Mouse (Mus musculus): Measurements from ENCODE around the gene Pigq. TPM values are rescaled to one million over a fixed set of nuclear protein-coding genes. Genes with fewer than 3 reads are reported as not detected.

Gene Pigq
- polyA plus RNA-seq, 1 experiment from 2014 or later = 139 TPM

- Histone ChIP-seq H3K4me1 (replicated peaks; ENCODE audit: control insufficient read depth, insufficient read depth, low read length) (peaks cover 61% of the 10 kb centered on the region), H3K4me2 (peak overlapping the region; percentile 39), H3K27ac (ENCODE audit: low read depth, low read length) (peak overlapping the region; percentile 33), H3K36me3 (ENCODE audit: control insufficient read depth, insufficient read depth, low read length) (no peaks in the 10 kb centered on the region), H3K9ac (ENCODE audit: low read depth, low read length) (peak overlapping the region; percentile 58), H3K27me3 (replicated peaks; ENCODE audit: control insufficient read depth, insufficient read depth, low read length) (peaks cover 21% of the 10 kb centered on the region), H3K4me3 (ENCODE audit: low read depth, low read length) (no peak overlapping the region), H3K9me3 (ENCODE audit: control insufficient read depth, low read length) (no peaks in the 10 kb centered on the region)
- WGBS = 81% methylated on average over 8 of the region's 8 CpGs
- ATAC-seq (replicated peaks; ENCODE audit: low FRiP score) (no peak), DNase-seq (ENCODE audit: low spot score) (no peak)
Observed at GRCm38 (mm10) chr17:25946891-25947290, 2.2 kb upstream of the Pigq start.

- peaks cover 57% of the 10 kb centered on the region for H3K4me1 ChIP-seq (replicated peaks; ENCODE audit: control insufficient read depth, insufficient read depth, low read length)
- H3K4me3 ChIP-seq (ENCODE audit: low read depth, low read length) = no peak overlapping the region
- no peaks in the 10 kb centered on the region for H3K9me3 ChIP-seq (ENCODE audit: control insufficient read depth, low read length)
- H3K27me3 ChIP-seq (replicated peaks; ENCODE audit: control insufficient read depth, insufficient read depth, low read length) = peaks cover 16% of the 10 kb centered on the region
- no peaks in the 10 kb centered on the region for H3K36me3 ChIP-seq (ENCODE audit: control insufficient read depth, insufficient read depth, low read length)
- WGBS = 46% methylated on average over 7 of the region's 7 CpGs
- H3K9ac ChIP-seq (ENCODE audit: low read depth, low read length) = peak overlapping the region; percentile 58
- DNase-seq (ENCODE audit: low spot score) (no peak), ATAC-seq (replicated peaks; ENCODE audit: low FRiP score) (peak; percentile 39; the same call in 1 of the 2 replicates)
- H3K27ac ChIP-seq (ENCODE audit: low read depth, low read length) = peak overlapping the region; percentile 73
- H3K4me2 ChIP-seq = peak overlapping the region; percentile 39
Observed at GRCm38 (mm10) chr17:25946349-25946748, 1.6 kb upstream of the Pigq start.

GRCm38 (mm10) chr17:25945517-25946155 is 900 bp upstream of the Pigq start:
- H3K27ac ChIP-seq (ENCODE audit: low read depth, low read length) = peak overlapping the region; percentile 73
- peak overlapping the region; percentile 39; the same call in 1 of the 2 replicates for H3K9ac ChIP-seq (ENCODE audit: low read depth, low read length)
- peaks cover 9% of the 10 kb centered on the region for H3K27me3 ChIP-seq (replicated peaks; ENCODE audit: control insufficient read depth, insufficient read depth, low read length)
- WGBS = 83% methylated on average over 9 of the region's 9 CpGs
- H3K4me3 ChIP-seq (ENCODE audit: low read depth, low read length) = no peak overlapping the region
- peaks cover 53% of the 10 kb centered on the region for H3K4me1 ChIP-seq (replicated peaks; ENCODE audit: control insufficient read depth, insufficient read depth, low read length)
- no peaks in the 10 kb centered on the region for H3K9me3 ChIP-seq (ENCODE audit: control insufficient read depth, low read length)
- H3K4me2 ChIP-seq = peak overlapping the region; percentile 12; the same call in 1 of the 2 replicates
- DNase-seq (ENCODE audit: low spot score) (no peak), ATAC-seq (replicated peaks; ENCODE audit: low FRiP score) (no peak)
- no peaks in the 10 kb centered on the region for H3K36me3 ChIP-seq (ENCODE audit: control insufficient read depth, insufficient read depth, low read length)

GRCm38 (mm10) chr17:25943769-25944168 is 967 bp downstream of the Pigq start:
- no peak for ATAC-seq (replicated peaks; ENCODE audit: low FRiP score)
- H3K4me1 ChIP-seq (replicated peaks; ENCODE audit: control insufficient read depth, insufficient read depth, low read length) = peaks cover 55% of the 10 kb centered on the region

GRCm38 (mm10) chr17:25943221-25943620 is 1.5 kb downstream of the Pigq start:
- Histone ChIP-seq H3K27ac (ENCODE audit: low read depth, low read length) (peak overlapping the region; percentile 93), H3K4me2 (peak overlapping the region; percentile 79), H3K27me3 (replicated peaks; ENCODE audit: control insufficient read depth, insufficient read depth, low read length) (no peaks in the 10 kb centered on the region), H3K9me3 (ENCODE audit: control insufficient read depth, low read length) (no peaks in the 10 kb centered on the region), H3K4me1 (replicated peaks; ENCODE audit: control insufficient read depth, insufficient read depth, low read length) (peaks cover 52% of the 10 kb centered on the region), H3K36me3 (ENCODE audit: control insufficient read depth, insufficient read depth, low read length) (peaks cover 10% of the 10 kb centered on the region), H3K4me3 (ENCODE audit: low read depth, low read length) (peak overlapping the region; percentile 78), H3K9ac (ENCODE audit: low read depth, low read length) (peak overlapping the region; percentile 61)
- WGBS = 59% methylated on average over 3 of the region's 3 CpGs
- DNase-seq (ENCODE audit: low spot score) = no peak
- peak; percentile 32 for ATAC-seq (replicated peaks; ENCODE audit: low FRiP score)

More at GRCm38 (mm10) chr17:25943769-25944168, 967 bp downstream of the Pigq start:
- peak overlapping the region; percentile 93 for H3K27ac ChIP-seq (ENCODE audit: low read depth, low read length)
- peak overlapping the region; percentile 78 for H3K4me3 ChIP-seq (ENCODE audit: low read depth, low read length)
- peak overlapping the region; percentile 79 for H3K4me2 ChIP-seq
- H3K27me3 ChIP-seq (replicated peaks; ENCODE audit: control insufficient read depth, insufficient read depth, low read length) = no peaks in the 10 kb centered on the region
- no peaks in the 10 kb centered on the region for H3K9me3 ChIP-seq (ENCODE audit: control insufficient read depth, low read length)
- WGBS = 68% methylated on average over 9 of the region's 9 CpGs
- no peak for DNase-seq (ENCODE audit: low spot score)
- peaks cover 7% of the 10 kb centered on the region for H3K36me3 ChIP-seq (ENCODE audit: control insufficient read depth, insufficient read depth, low read length)
- H3K9ac ChIP-seq (ENCODE audit: low read depth, low read length) = peak overlapping the region; percentile 61

- peak overlapping the region; percentile 93 for H3K27ac ChIP-seq (ENCODE audit: low read depth, low read length)
- peaks cover 47% of the 10 kb centered on the region for H3K4me1 ChIP-seq (replicated peaks; ENCODE audit: control insufficient read depth, insufficient read depth, low read length)
- peaks cover 10% of the 10 kb centered on the region for H3K36me3 ChIP-seq (ENCODE audit: control insufficient read depth, insufficient read depth, low read length)
- peak overlapping the region; percentile 79 for H3K4me2 ChIP-seq
- no peaks in the 10 kb centered on the region for H3K27me3 ChIP-seq (replicated peaks; ENCODE audit: control insufficient read depth, insufficient read depth, low read length)
- peak overlapping the region; percentile 78 for H3K4me3 ChIP-seq (ENCODE audit: low read depth, low read length)
- ATAC-seq (replicated peaks; ENCODE audit: low FRiP score) = peak; percentile 90
- 42% methylated on average over 2 of the region's 2 CpGs for WGBS
- no peaks in the 10 kb centered on the region for H3K9me3 ChIP-seq (ENCODE audit: control insufficient read depth, low read length)
- peak; percentile 73 for DNase-seq (ENCODE audit: low spot score)
- peak overlapping the region; percentile 95 for H3K9ac ChIP-seq (ENCODE audit: low read depth, low read length)
Observed at GRCm38 (mm10) chr17:25942597-25943151, 2.1 kb downstream of the Pigq start.

- ATAC-seq (replicated peaks; ENCODE audit: low FRiP score) (no peak), DNase-seq (ENCODE audit: low spot score) (peak; percentile 83)
- Histone ChIP-seq H3K4me3 (ENCODE audit: low read depth, low read length) (peak overlapping the region; percentile 78), H3K9ac (ENCODE audit: low read depth, low read length) (peak overlapping the region; percentile 95), H3K4me2 (peak overlapping the region; percentile 79), H3K4me1 (replicated peaks; ENCODE audit: control insufficient read depth, insufficient read depth, low read length) (peaks cover 38% of the 10 kb centered on the region), H3K27me3 (replicated peaks; ENCODE audit: control insufficient read depth, insufficient read depth, low read length) (no peaks in the 10 kb centered on the region), H3K27ac (ENCODE audit: low read depth, low read length) (peak overlapping the region; percentile 93), H3K9me3 (ENCODE audit: control insufficient read depth, low read length) (no peaks in the 10 kb centered on the region), H3K36me3 (ENCODE audit: control insufficient read depth, insufficient read depth, low read length) (peaks cover 19% of the 10 kb centered on the region)
- WGBS = 3% methylated on average over 54 of the region's 54 CpGs
Observed at GRCm38 (mm10) chr17:25941511-25942241, 3.1 kb downstream of the Pigq start.

- Histone ChIP-seq H3K9me3 (ENCODE audit: control insufficient read depth, low read length) (no peaks in the 10 kb centered on the region), H3K4me3 (ENCODE audit: low read depth, low read length) (no peak overlapping the region), H3K36me3 (ENCODE audit: control insufficient read depth, insufficient read depth, low read length) (peaks cover 69% of the 10 kb centered on the region), H3K27me3 (replicated peaks; ENCODE audit: control insufficient read depth, insufficient read depth, low read length) (no peaks in the 10 kb centered on the region), H3K27ac (ENCODE audit: low read depth, low read length) (no peak overlapping the region), H3K4me2 (no peak overlapping the region), H3K4me1 (replicated peaks; ENCODE audit: control insufficient read depth, insufficient read depth, low read length) (no peaks in the 10 kb centered on the region; the same call in 1 of the 2 replicates), H3K9ac (ENCODE audit: low read depth, low read length) (no peak overlapping the region)
- 78% methylated on average over 1 of the region's 1 CpGs for WGBS
- DNase-seq (ENCODE audit: low spot score) (no peak), ATAC-seq (replicated peaks; ENCODE audit: low FRiP score) (no peak)
Observed at GRCm38 (mm10) chr17:25934526-25934925, 10.2 kb downstream of the Pigq start.

All from liver, embryonic 11.5 days (tissue).